Mouse (Mus musculus): Measurements from ENCODE around the gene Gba2. TPM values are rescaled to one million over a fixed set of nuclear protein-coding genes. Genes with fewer than 3 reads are reported as not detected.
A peak's percentile ranks its signal among the peaks of the same experiment; 100 is the strongest.

Gba2 gene
- polyA plus RNA-seq, 1 experiment from 2014 or later: 32.0 TPM

DNA sequence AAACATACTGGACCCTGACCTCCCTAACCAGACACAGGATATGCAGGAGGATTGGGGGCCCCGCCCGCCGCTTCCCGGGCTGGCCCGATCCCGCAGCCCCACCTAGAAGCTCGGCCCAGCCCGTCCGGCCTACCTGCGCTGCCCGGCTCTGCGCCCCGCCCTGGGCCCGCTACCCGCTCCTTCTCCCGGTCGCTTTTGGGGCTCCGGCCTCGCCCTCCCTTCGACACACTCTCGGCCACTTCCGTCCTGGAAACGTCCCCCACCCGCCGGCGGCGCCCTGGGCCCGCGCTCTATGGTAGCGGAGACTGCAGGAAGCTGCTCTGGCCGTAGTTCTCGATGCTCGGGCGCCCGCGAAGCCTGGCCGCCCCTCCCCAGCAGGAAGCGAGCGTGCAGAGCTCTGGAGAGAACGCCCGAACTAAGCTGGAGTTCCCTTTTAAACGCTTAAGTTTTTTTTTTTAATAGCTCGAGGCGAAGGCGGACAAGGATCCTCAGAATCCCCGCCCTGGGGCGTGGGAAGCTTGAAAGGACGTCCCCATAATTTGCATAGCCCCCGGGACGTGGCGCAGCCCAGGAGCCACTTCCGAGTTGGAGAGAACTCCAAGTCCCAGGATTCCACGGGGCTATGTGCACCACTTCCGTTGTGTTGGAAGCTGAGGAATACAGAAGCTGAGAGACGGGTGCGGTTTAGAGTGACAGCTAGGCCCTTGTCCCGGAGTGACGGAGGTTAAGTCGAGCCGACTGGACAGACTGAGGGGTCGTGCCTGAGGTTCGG is 16.5 kb downstream of the Gba2 start, which contains the start of the genes Creb3 and Tln1:
TSS of gene Creb3 (plus strand) at position 336 of the 772 bp plus-strand sequence.
TSS of gene Tln1 (minus strand) at position 695 of the 772 bp plus-strand sequence.
- Histone ChIP-seq H3K27me3 (no peaks in the 10 kb centered on the region), H3K9ac (replicated peaks) (peak within 1 kb of the TSS; percentile 92), H3K4me3 (replicated peaks) (peak within 1 kb of the TSS; percentile 92), H3K4me2 (peak within 1 kb of the TSS; percentile 86), H3K9me3 (no peaks in the 10 kb centered on the region), H3K4me1 (replicated peaks) (peaks cover 50% of the 10 kb centered on the region), H3K36me3 (peaks cover 32% of the 10 kb centered on the region), H3K27ac (peak within 1 kb of the TSS; percentile 98)
- peak; percentile 93 for ATAC-seq (ENCODE audit: insufficient number of reproducible peaks, insufficient read depth, low FRiP score, low TSS enrichment, low read depth)
- under 1% methylated on average over 62 of the region's 62 CpGs for WGBS

DNA sequence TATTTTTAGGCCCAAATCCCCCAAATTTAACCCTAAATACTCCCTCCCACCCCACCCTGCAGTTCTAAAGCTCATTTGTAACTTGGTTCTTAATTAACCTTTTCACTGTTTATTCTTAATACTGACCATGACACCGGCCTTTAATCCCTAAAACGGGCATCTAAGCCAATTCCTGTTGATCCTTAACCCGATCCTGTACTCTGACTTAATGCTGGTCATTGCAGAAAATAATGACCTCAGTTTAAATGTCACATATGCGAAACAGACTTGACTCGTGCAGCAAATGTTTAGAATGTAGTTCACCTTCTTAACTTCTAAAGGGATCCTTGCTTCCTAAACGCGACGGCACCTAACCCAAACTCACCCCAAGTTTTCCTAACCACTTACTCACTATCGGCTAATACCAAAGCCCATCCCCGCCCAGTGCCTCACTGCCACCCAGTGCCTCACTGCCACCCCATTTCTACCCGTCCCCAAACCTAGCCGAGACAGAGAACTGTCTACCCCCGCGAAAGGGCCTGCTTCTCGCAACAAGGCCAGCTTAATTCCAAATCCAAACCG is 17.2 kb downstream of the Gba2 start:
- Histone ChIP-seq H3K9ac (replicated peaks) (peak overlapping the region; percentile 92), H3K4me2 (peak overlapping the region; percentile 86), H3K27me3 (no peaks in the 10 kb centered on the region), H3K4me3 (replicated peaks) (peak overlapping the region; percentile 92), H3K9me3 (no peaks in the 10 kb centered on the region), H3K4me1 (replicated peaks) (peaks cover 52% of the 10 kb centered on the region), H3K27ac (peak overlapping the region; percentile 98), H3K36me3 (peaks cover 32% of the 10 kb centered on the region)
- 0 out of 2 replicates have a peak, but pooled peaks have one; percentile 4 for ATAC-seq (ENCODE audit: insufficient number of reproducible peaks, insufficient read depth, low FRiP score, low TSS enrichment, low read depth)
- 2% methylated on average over 16 of the region's 16 CpGs for WGBS

GRCm38 (mm10) chr4:43560976-43561375 is 17.7 kb downstream of the Gba2 start:
- H3K36me3 ChIP-seq: peaks cover 32% of the 10 kb centered on the region

GRCm38 (mm10) chr4:43560243-43560611 is 18.4 kb downstream of the Gba2 start:
- peak overlapping the region; percentile 92 for H3K4me3 ChIP-seq (replicated peaks)
- ATAC-seq (ENCODE audit: insufficient number of reproducible peaks, insufficient read depth, low FRiP score, low TSS enrichment, low read depth): no peak
- no peaks in the 10 kb centered on the region for H3K27me3 ChIP-seq
- peaks cover 32% of the 10 kb centered on the region for H3K36me3 ChIP-seq
- peak overlapping the region; percentile 37; the same call in 1 of the 2 replicates for H3K9ac ChIP-seq (replicated peaks)
- peaks cover 52% of the 10 kb centered on the region for H3K4me1 ChIP-seq (replicated peaks)
- H3K27ac ChIP-seq: no peak overlapping the region
- peak overlapping the region; percentile 86 for H3K4me2 ChIP-seq
- WGBS: 45% methylated on average over 6 of the region's 6 CpGs
- H3K9me3 ChIP-seq: no peaks in the 10 kb centered on the region

More at GRCm38 (mm10) chr4:43560976-43561375, 17.7 kb downstream of the Gba2 start:
- H3K27me3 ChIP-seq: no peaks in the 10 kb centered on the region
- WGBS: 21% methylated on average over 2 of the region's 2 CpGs
- 0 out of 2 replicates have a peak overlapping the region, but pooled peaks have one; percentile 5 for H3K27ac ChIP-seq
- no peaks in the 10 kb centered on the region for H3K9me3 ChIP-seq
- H3K4me2 ChIP-seq: peak overlapping the region; percentile 86
- H3K4me3 ChIP-seq (replicated peaks): peak overlapping the region; percentile 92
- peaks cover 52% of the 10 kb centered on the region for H3K4me1 ChIP-seq (replicated peaks)
- H3K9ac ChIP-seq (replicated peaks): peak overlapping the region; percentile 92
- ATAC-seq (ENCODE audit: insufficient number of reproducible peaks, insufficient read depth, low FRiP score, low TSS enrichment, low read depth): no peak

GRCm38 (mm10) chr4:43559519-43560242 is 19.0 kb downstream of the Gba2 start:
- Histone ChIP-seq H3K27ac (no peak overlapping the region), H3K36me3 (peaks cover 33% of the 10 kb centered on the region), H3K9ac (replicated peaks) (peak overlapping the region; percentile 37; the same call in 1 of the 2 replicates), H3K4me3 (replicated peaks) (peak overlapping the region; percentile 92), H3K27me3 (no peaks in the 10 kb centered on the region), H3K9me3 (no peaks in the 10 kb centered on the region), H3K4me1 (replicated peaks) (peaks cover 52% of the 10 kb centered on the region), H3K4me2 (peak overlapping the region; percentile 86)
- 80% methylated on average over 13 of the region's 13 CpGs for WGBS
- no peak for ATAC-seq (ENCODE audit: insufficient number of reproducible peaks, insufficient read depth, low FRiP score, low TSS enrichment, low read depth)

GRCm38 (mm10) chr4:43558631-43559356 is 19.9 kb downstream of the Gba2 start:
- peak overlapping the region; percentile 45 for H3K9ac ChIP-seq (replicated peaks)
- no peaks in the 10 kb centered on the region for H3K9me3 ChIP-seq
- peak overlapping the region; percentile 86 for H3K4me2 ChIP-seq
- peak overlapping the region; percentile 86 for H3K27ac ChIP-seq
- H3K36me3 ChIP-seq: peaks cover 38% of the 10 kb centered on the region
- H3K4me3 ChIP-seq (replicated peaks): peak overlapping the region; percentile 17
- ATAC-seq (ENCODE audit: insufficient number of reproducible peaks, insufficient read depth, low FRiP score, low TSS enrichment, low read depth): no peak
- H3K4me1 ChIP-seq (replicated peaks): peaks cover 52% of the 10 kb centered on the region
- no peaks in the 10 kb centered on the region for H3K27me3 ChIP-seq
- WGBS: 25% methylated on average over 13 of the region's 13 CpGs

- peaks cover 44% of the 10 kb centered on the region for H3K36me3 ChIP-seq
- no peaks in the 10 kb centered on the region for H3K9me3 ChIP-seq
- ATAC-seq (ENCODE audit: insufficient number of reproducible peaks, insufficient read depth, low FRiP score, low TSS enrichment, low read depth): no peak
- H3K27me3 ChIP-seq: no peaks in the 10 kb centered on the region
- H3K4me1 ChIP-seq (replicated peaks): peaks cover 45% of the 10 kb centered on the region
- H3K4me3 ChIP-seq (replicated peaks): peak overlapping the region; percentile 17
- WGBS: 44% methylated on average over 5 of the region's 5 CpGs
- H3K9ac ChIP-seq (replicated peaks): peak overlapping the region; percentile 45; the same call in 1 of the 2 replicates
- H3K27ac ChIP-seq: peak overlapping the region; percentile 86; the same call in 1 of the 2 replicates
- H3K4me2 ChIP-seq: peak overlapping the region; percentile 86
These were observed 20.5 kb downstream of the Gba2 start for GRCm38 (mm10) chr4:43558028-43558630.

DNA sequence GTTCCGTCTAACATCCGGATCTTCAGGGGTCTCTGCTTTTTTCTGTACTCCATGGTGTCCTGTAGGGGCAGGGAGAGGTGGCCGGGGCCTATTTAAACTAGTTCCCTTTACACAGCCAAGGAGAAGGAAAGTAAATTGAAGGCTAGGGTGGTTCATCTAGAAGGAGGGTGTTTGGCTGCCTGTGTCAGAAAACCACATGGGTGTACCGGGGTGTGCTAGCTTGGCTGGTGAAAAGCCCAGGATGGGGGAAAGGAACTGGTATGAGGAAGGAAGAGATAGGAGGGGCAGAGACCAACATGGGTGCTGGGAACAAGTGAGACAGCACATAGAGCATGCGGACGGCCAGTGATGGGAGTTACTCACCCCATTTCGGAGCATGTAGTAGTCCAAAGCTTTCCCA is 22.7 kb downstream of the Gba2 start:
- no peak for ATAC-seq (ENCODE audit: insufficient number of reproducible peaks, insufficient read depth, low FRiP score, low TSS enrichment, low read depth)
- Histone ChIP-seq H3K36me3 (peaks cover 66% of the 10 kb centered on the region), H3K9me3 (no peaks in the 10 kb centered on the region), H3K4me3 (replicated peaks) (no peak overlapping the region), H3K27ac (no peak overlapping the region), H3K9ac (replicated peaks) (no peak overlapping the region), H3K4me1 (replicated peaks) (peaks cover 39% of the 10 kb centered on the region), H3K27me3 (no peaks in the 10 kb centered on the region), H3K4me2 (no peak overlapping the region)
- WGBS: 96% methylated on average over 7 of the region's 7 CpGs

DNA sequence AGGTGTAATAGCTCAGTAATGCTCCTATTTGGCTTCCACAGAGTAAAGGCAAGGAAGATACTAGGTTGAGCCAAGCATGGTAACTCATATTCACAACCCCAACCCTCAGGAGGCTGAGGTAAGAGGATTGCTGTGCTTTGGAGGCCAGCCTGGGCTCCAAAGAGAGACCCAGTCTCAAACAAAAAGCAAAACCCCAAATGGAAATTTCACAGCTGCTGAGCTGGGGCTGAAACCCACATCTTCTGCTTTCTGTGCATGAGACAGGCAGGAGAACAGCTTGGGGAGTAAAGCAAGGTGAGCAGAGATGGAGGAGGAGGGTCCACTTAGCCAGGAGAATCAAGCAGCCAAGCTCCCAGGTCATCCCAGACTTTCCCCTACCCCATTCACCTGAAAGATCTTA is 24.8 kb downstream of the Gba2 start:
- Histone ChIP-seq H3K36me3 (peaks cover 87% of the 10 kb centered on the region), H3K4me2 (no peak overlapping the region), H3K4me1 (replicated peaks) (peaks cover 19% of the 10 kb centered on the region), H3K9me3 (no peaks in the 10 kb centered on the region), H3K27ac (no peak overlapping the region), H3K27me3 (no peaks in the 10 kb centered on the region), H3K4me3 (replicated peaks) (no peak overlapping the region), H3K9ac (replicated peaks) (no peak overlapping the region)
- ATAC-seq (ENCODE audit: insufficient number of reproducible peaks, insufficient read depth, low FRiP score, low TSS enrichment, low read depth): no peak

DNA sequence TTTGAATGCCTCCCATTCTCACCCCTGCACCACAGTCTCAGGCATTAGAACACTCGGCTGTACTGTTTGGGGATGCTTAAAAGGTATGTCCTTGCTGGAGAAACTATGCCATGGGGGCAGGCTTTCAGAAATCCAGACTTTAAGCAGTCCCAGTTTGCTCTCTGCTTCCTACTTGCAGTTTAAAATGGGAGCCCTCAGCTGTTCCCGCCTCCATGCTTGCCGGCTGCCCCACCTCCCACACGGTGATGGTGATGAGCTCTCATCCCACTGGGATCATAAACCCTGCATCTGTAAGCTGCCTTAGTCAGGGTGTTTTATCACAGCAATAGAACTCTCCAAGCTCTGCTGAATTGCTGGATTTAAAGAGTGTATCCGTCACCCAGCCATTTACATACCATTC is 26.2 kb downstream of the Gba2 start:
- Histone ChIP-seq H3K4me1 (replicated peaks) (peaks cover 4% of the 10 kb centered on the region; the same call in 1 of the 2 replicates), H3K9ac (replicated peaks) (no peak overlapping the region), H3K4me3 (replicated peaks) (no peak overlapping the region), H3K4me2 (no peak overlapping the region), H3K27ac (no peak overlapping the region), H3K9me3 (no peaks in the 10 kb centered on the region), H3K27me3 (no peaks in the 10 kb centered on the region), H3K36me3 (peaks cover 100% of the 10 kb centered on the region)
- WGBS: 90% methylated on average over 5 of the region's 5 CpGs
- no peak for ATAC-seq (ENCODE audit: insufficient number of reproducible peaks, insufficient read depth, low FRiP score, low TSS enrichment, low read depth)
